Mouse (Mus musculus) bone marrow, adult 2 months (tissue): Measurements from ENCODE around the gene 3110009E18Rik. TPM values are rescaled to one million over a fixed set of nuclear protein-coding genes. Genes with fewer than 3 reads are reported as not detected.

Source experiments
- H3K27ac ChIP-seq: fragments of 200-500 bp; 2 replicates; pipeline ENCODE4 v1.5.1; 2012; ENCODE audit warnings: low read depth, mild to moderate bottlenecking, control low read depth, inconsistent platforms, low read length; ENCODE audit not compliant: control insufficient read depth, poor library complexity, insufficient read depth
- H3K4me1 ChIP-seq: fragments of 200-500 bp; 2 replicates; pipeline ENCODE4 v1.6.1; 2011; ENCODE audit warnings: low read length; ENCODE audit not compliant: control insufficient read depth, insufficient read depth
- H3K4me3 ChIP-seq: fragments of 200-500 bp; replicated peaks from 2 replicates; pipeline ENCODE3; 2011; ENCODE audit warnings: mild to moderate bottlenecking, low read depth, low read length, control low read depth; ENCODE audit not compliant: control insufficient read depth
- CTCF ChIP-seq: fragments of 200-500 bp; IDR thresholded peaks from 2 replicates; pipeline ENCODE4 v1.5.1; 2011; ENCODE audit warnings: low read length, control low read depth; ENCODE audit not compliant: control insufficient read depth, insufficient read depth
- POLR2A ChIP-seq: fragments of 200-500 bp; IDR thresholded peaks from 2 replicates; pipeline ENCODE4 v1.6.1; 2011; ENCODE audit warnings: low read depth, mild to moderate bottlenecking, control low read depth, low read length, borderline replicate concordance; ENCODE audit not compliant: control insufficient read depth
- WGBS: fragments of 180-500 bp; shearing (Covaris S2); methylation state at CpG from one replicate; pipeline ENCODE4 v1.1.7; 2018; 5-methylcytosine and 5-hydroxymethylcytosine counted together
- polyA plus RNA-seq: library from polyadenylated mRNA; stranded (reverse); fragments of >200 nt; gene quantifications from 2 replicates; pipeline ENCODE4 v1.2.4, GENCODE M21; 2011; ENCODE audit warnings: low replicate concordance; ENCODE audit not compliant: missing spikeins, insufficient read depth, insufficient read length

The 3110009E18Rik gene
- polyA plus RNA-seq, result 2.8 and 5.6 TPM in 2 replicates

- Histone ChIP-seq H3K27ac (peak within 1 kb of the TSS; percentile 59), H3K4me1 (peaks cover 2% of the 10 kb centered on the region; the same call in 1 of the 2 replicates), H3K4me3 (peak within 1 kb of the TSS; percentile 70)
- peak; percentile 63 for TF ChIP-seq POLR2A
- TF ChIP-seq CTCF, result no peak
- WGBS, result under 1% methylated on average over 52 of the region's 52 CpGs
These were observed at the start of gene 3110009E18Rik, which contains the start of gene Dbi for GRCm38 (mm10) chr1:120120969-120121811. TSS of gene 3110009E18Rik (plus strand) at chr1:120121187. TSS of gene Dbi (minus strand) at chr1:120121078.

GRCm38 (mm10) chr1:120072900-120073299 is 48.1 kb upstream of the 3110009E18Rik start:
- WGBS, result 10% methylated on average over 16 of the region's 16 CpGs
- Histone ChIP-seq H3K4me3 (no peak overlapping the region), H3K4me1 (peaks cover 2% of the 10 kb centered on the region; the same call in 1 of the 2 replicates), H3K27ac (no peak overlapping the region)
- TF ChIP-seq POLR2A (no peak), CTCF (no peak)

- H3K4me1 ChIP-seq, result peaks cover 2% of the 10 kb centered on the region; the same call in 1 of the 2 replicates
- 0 out of 2 replicates have a peak within 1 kb of the TSS, but pooled peaks have one; percentile 22 for H3K27ac ChIP-seq
- WGBS, result 4% methylated on average over 40 of the region's 40 CpGs
- H3K4me3 ChIP-seq, result no peak within 1 kb of the TSS
- no peak for TF ChIP-seq CTCF
- TF ChIP-seq POLR2A, result no peak; the same call in 1 of the 2 replicates
These were observed 47.3 kb upstream of the 3110009E18Rik start, which contains the start of gene Tmem37 for GRCm38 (mm10) chr1:120073519-120074306. TSS of gene Tmem37 (minus strand) at chr1:120074074.

GRCm38 (mm10) chr1:120074307-120074702 is 46.7 kb upstream of the 3110009E18Rik start:
- no peak for TF ChIP-seq POLR2A
- TF ChIP-seq CTCF, result no peak
- no peak overlapping the region for H3K27ac ChIP-seq
- 29% methylated on average over 4 of the region's 4 CpGs for WGBS
- no peak overlapping the region for H3K4me3 ChIP-seq
- H3K4me1 ChIP-seq, result peaks cover 2% of the 10 kb centered on the region; the same call in 1 of the 2 replicates

GRCm38 (mm10) chr1:120074931-120075330 is 46.1 kb upstream of the 3110009E18Rik start:
- Histone ChIP-seq H3K4me3 (no peak overlapping the region), H3K27ac (0 out of 2 replicates have a peak overlapping the region, but pooled peaks have one; percentile 22), H3K4me1 (peaks cover 2% of the 10 kb centered on the region; the same call in 1 of the 2 replicates)
- no peak for TF ChIP-seq CTCF
- TF ChIP-seq POLR2A, result no peak
- 72% methylated on average over 4 of the region's 4 CpGs for WGBS

- 17% methylated on average over 5 of the region's 5 CpGs for WGBS
These were observed 45.5 kb upstream of the 3110009E18Rik start for GRCm38 (mm10) chr1:120075507-120075906.

GRCm38 (mm10) chr1:120077746-120078410 is 43.1 kb upstream of the 3110009E18Rik start:
- H3K27ac ChIP-seq, result no peak overlapping the region
- no peak overlapping the region for H3K4me3 ChIP-seq
- WGBS, result 70% methylated on average over 9 of the region's 9 CpGs
- H3K4me1 ChIP-seq, result peaks cover 2% of the 10 kb centered on the region; the same call in 1 of the 2 replicates
- TF ChIP-seq POLR2A, result no peak
- no peak for TF ChIP-seq CTCF

More at GRCm38 (mm10) chr1:120075507-120075906, 45.5 kb upstream of the 3110009E18Rik start:
- no peak for TF ChIP-seq CTCF
- TF ChIP-seq POLR2A, result no peak
- H3K4me1 ChIP-seq, result peaks cover 2% of the 10 kb centered on the region; the same call in 1 of the 2 replicates
- H3K4me3 ChIP-seq, result no peak overlapping the region
- no peak overlapping the region for H3K27ac ChIP-seq
